Mouse (Mus musculus) urinary bladder, postnatal 4 days (tissue): ENCODE results near the gene Nell2.

Experiments used
- DNase-seq, 2 experiments: peaks; one replicate each; pipeline ENCODE4 v3.0.0; 2021 to 2022; ENCODE audit warnings: low spot score in 2 of 2

The Nell2 gene

DNA sequence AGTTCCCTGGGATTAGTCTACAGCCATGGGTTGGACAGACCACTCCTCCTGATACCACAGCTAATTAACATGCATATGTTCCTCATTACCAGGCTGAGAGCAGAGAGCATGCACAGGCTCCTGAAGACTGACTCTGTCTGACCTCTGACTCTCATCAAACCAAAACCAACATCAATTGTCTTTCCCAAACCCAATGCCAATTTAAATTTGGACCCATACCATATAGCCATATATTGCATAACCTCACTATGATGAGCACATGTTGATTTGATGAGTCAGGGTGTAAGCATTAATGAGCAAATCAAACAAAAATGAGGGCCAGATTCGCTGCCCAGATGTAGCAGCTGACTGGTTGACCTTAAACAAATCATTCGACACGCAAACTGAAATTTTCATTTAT, 51.9 kb downstream of the Nell2 start:
- DNase-seq, result no peak

DNA sequence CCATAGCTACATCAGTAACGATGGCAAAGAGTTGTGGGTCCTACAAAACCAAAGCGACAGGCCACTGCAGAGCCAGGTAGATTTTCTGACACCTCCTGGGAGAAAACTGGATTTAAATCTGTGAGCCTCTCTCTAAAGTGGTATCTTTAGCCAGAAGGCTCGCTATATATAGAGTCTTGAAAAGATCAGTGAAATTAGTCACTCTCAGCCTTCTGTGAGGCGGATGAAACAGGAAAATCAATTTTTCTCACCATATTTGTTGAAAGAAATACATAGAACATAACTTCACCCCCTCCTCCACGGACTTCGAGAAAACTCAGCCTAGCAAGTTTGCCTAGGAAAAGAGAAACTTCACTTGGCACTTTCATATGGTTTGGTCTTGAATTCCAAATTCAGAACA, 54.4 kb downstream of the Nell2 start:
- no peak for DNase-seq

DNA sequence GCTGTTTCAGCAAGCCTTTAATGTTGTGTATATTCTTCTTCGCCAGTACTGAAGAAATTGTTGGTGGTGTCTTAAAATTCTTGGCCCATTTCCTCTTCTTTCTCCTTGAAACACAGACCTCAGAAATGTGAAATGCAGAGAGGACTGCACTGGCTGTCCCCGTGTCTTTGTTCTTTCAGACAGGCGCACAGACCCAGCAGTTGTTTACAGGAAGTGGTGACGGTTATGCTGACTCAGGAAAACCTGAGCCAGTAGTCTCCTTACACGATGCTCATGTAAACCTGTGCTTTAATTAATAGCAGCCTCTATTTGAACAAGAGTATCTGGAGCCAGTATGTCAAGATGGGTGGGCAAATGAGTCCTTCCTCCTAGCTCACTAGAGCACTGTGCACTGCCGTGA, 61.2 kb downstream of the Nell2 start:
- DNase-seq, result no peak

DNA sequence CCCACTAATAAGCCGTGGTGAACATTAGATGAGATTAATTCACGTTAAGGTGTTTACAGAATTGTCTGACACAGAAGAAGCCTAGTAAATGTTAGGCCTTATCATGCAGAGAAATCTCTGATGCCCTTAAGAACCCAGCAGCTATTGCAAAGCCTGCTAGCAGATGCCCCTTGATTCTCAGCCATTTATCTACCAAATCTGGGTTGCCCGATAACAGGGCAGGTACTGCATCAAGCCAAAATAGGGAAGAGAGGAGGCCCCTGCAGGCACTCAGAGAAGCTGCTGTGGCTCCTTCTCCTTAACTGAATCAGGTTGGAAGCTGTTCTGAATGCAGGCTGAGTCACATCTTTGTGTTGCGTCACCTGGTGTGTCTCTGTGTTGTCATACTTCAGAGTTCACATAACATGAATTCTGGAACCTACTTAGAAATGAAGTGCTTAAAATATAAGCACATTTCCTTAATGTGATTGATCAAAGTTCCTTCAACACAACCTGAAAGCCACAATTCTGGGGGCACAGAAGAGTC, 68.3 kb downstream of the Nell2 start:
- no peak for DNase-seq

DNA sequence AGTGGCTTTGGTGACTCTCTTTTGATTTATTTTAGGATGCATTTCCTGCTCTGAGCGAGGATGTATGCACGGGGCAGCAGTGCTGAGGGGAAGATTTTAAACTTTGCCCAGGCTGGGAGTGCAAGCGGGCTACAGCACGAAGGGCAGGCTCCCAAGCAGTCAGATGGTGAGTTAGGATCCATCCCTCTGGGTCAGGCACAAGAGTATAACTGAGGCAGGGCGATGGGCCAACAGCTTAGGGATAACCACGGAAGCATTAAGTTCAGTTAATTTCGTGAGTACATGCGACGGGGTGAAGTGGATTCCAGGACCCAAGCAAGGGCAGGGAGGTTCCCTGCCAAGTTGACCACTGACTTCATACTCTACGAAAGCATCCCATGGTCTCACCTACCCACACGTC, 83.8 kb downstream of the Nell2 start:
- no peak for DNase-seq

DNA sequence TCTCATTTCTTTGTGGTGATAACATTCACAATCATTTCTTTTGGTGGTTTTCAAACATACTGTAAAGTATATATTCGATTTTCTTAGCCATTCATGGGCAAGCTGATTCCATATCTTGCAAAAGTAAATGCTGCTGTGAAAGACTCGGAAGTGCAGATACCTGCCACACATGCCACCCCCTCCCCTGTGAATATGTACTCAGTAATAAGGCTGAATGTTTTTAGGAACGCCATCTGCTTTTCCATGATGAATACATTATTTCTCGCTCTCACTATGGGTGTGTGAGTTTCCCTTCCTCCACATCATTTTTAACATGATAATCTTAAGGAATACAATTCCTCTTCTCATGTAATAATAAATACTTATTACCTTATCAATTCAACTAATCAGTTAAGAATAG, 90.6 kb downstream of the Nell2 start:
- no peak for DNase-seq

DNA sequence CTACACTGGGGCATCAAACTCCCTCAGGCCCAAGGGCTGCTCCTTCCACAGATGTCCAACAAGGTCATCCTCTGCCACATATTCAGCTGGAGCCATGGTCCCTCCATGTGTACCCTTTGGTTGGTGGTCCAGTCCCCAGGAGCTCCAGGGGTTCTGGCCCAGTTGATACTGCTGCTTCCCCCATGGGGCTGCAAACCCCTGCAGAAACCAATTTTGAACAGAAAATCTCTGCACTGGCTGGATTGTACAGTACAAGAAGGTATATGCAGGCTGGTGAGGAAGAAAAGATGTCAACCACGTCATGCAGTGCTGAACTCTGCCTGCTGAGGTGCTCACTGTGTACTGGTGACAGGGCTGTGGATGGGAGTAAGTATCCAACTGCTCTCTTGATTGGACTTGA, 92.1 kb downstream of the Nell2 start:
- DNase-seq, result no peak

DNA sequence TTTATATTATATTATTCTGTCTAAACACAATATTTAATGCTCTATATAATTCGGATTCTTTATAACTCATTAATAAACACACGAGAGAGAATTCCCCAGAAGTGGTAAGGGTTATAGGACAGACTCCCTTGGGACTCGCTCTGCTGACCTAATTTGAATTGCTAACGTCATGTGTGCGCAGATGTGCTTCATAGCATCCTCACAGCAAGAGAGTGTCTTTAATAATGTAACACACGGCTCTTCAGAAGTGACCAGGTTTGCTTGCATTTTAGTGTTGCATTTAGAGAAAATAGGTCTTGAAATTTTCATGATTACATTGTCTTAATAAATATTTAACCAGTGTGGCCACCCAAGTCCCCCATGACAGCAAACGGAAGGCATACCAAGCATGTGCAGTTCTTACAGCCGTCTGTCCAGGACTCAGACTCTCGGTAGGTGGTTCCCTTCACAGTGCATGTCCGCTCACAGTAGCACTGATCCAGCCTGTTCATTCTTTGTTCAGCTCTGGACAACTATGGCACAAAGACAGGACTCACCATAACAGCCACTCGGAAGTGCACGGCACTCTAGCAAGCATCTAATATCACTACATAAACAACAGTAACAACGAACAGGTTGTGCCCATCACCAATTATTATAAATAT, 97.1 kb downstream of the Nell2 start:
- no peak for DNase-seq

DNA sequence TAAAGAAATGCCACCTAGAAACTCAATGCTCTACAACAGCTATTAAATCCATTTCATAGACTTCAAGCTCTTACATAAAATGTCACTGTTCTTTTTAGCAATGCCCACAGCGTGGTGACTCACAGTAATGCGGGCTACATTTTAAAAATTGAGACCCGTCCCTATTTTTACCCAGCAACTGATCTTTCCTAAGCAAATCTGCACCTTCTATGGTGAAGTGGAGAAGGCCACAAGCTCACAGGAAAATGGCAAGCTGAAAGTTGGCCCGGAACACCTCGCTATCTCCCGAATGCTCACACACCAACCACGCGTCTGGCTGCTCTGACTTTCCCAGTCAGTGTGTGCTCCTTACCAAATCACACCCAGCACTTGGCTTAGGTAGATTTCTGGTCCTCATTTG, 98.4 kb downstream of the Nell2 start:
- DNase-seq, result no peak

DNA sequence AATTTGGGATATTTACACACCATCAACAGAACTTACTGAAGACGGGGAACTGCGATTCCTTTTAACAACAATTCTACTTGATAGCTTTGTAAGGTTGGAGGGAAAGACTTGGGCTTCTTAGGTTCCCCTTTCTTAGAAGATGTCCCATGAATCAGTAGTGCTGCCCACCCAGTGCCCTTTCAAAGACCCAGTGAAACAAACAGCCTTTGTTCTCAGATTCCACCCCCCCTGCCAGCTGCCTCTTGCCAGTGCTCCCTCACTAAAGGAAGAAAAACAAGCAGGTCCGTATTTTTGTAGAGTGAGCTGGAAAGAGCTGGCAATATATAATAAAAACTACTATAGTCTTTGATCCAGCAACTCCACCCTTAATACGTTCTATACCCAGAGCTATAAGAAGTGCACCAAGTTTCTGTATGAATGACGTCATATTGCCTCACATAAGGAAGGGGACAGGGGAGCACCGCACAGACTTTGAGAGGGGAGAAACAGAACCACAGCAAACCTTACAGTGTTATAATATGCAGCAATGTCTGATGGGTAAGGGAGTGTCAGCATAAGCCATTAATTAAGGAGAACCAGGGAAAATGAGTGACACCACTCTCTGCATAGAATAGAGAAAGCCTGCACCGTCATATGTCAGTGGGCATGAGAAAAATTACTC, 100.2 kb downstream of the Nell2 start:
- no peak for DNase-seq

DNA sequence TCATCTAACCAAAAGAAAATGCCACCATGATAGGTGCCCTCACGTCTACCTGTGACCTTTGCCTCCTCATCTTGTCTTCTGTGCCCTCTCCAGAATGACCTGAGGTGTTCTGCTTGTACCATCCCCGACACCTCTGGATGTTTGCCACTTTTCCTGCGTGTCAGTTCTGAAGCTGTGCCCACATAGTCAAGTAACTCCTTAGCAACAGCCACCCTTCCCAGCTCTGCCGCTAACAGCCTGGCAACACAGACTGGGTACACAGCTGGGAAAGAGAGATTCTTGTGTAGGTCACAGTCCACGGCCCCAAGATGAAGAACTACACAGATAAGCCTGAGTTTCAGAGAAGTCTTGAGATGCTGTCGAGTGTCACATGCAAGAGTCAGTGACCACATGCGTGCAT, 103.3 kb downstream of the Nell2 start:
- no peak for DNase-seq

DNA sequence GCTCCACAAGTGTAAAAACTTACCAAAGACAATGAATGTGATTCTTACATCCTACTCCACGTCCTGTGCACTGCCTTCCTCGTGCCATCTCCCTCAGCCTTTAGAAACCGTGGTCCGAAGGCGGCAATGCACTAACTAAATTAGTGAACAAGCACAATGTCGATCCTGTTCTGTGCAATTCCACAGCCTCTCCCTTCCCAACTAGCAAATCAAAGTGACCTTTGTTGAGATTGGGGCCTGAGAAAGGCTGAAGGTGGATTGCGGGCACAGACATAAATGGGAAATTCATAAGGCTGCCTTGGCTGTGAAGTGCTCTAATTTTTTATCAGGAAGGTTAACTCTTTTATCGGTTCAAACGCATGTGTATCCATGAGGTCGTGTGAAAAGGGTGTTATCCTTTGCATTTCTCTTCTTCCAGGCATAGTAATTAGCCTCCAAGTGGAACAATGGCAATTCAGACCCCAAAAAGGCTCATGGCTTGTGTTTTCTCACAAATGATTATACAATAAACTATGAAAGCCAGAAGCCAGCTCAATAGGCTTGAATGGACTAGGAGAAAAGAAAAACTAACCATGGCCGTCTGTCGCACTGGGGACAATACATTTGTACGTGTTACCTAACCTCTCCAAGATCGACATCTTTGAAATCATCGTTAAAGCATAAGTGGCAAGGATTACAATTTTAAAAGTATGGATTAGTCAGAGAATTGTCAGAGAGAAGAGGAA, 106.0 kb downstream of the Nell2 start:
- no peak for DNase-seq

DNA sequence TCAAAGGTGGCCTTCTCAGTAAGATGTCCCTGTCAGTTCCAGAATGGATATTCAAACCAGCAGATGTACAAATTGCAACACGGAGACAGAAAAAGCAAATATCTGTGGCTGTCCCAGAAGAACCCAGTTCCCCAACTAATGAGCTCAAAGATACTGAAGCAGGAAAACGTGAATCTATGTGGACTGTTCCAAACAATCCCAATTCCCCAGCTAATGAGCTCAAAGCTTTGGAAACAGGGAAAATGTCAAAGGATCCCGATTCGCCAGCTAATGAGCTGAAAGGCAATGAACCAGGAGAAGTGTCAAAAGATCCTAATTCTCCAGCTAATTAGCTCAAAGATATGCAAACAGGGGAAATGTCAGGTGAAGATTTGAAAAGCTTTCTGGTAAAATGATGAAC, 109.7 kb downstream of the Nell2 start:
- DNase-seq, result no peak

DNA sequence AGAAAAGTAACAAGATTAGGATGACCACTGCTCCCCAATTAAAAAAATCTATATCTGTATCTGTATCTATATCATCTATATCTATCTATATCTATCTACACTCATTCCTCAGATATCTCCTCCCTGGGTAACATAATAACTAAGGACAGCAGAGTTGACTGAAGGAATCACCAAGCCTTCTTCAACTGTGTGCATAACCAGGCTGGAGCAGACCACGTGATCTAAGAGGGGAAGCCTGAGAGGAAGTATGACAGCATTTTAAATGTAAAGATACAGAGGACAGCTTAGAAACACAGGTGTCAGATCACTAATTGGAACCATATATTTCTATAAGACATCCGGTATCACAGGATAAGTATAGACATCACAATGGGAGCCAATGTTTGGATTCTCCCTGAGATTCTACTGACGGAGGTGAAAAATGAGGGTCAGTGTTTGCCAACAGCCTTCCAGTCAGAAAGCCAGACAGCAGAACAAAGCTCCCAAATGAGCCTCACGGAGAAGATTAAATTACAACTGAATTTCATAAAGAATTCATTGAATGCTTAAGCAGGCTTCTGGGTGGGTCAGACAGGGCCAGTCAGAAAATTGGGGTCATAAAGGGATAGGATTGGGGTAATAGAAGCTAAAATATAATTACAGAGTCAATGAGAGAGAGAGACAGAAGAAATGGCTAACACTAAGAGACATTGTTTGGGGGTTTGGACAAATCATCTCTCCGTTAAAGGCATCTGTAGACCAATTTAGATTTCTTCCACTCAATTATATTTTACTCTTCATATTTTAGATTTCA, 116.2 kb downstream of the Nell2 start:
- no peak for DNase-seq

DNA sequence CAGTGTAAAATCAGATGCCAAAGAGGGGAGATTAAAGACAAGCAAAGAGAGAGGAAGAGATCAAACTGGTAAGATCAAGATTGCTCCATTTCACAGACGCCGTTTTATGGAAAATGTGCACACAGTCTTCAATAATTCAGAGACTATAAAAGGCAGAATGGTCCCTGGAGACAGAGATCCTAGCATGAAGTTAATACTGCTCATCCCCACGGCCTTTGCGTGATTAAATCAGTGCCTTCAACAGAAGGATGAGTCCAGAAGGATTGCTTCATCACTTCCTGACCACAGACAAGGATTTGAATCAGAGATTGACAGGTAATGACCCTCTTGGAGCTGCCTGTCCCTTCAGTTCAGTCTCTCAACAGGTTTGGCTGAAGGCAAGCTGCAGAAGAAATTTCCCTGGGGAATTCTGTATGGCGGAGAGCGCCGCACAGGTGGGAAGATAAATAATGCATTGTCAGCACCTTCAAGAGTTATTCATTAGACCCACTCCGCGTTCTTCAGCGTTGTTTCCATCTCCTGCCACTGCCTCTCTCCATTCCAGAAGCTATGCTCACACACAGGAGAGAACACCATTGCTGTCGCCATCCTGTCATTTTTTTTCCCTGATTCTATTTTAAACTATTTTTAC, 118.0 kb downstream of the Nell2 start:
- no peak for DNase-seq

DNA sequence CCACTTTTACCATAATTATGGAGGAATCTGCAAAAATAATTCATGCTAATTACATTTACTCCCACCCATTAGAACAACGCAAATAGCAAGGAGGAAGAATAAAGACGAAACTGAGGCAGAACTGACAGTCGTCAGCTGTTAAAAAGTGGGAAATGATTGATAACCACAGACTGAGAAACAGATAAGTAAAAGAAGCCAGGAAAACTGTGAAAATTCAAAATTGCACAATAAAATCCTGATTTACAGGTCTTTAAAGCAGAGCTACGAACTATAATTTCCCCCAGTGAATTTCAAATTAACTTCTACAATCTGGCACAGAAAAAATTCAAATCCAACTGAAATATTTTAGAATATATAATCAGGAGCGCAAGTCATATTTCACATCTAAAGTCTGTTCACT, 138.0 kb downstream of the Nell2 start:
- no peak for DNase-seq

DNA sequence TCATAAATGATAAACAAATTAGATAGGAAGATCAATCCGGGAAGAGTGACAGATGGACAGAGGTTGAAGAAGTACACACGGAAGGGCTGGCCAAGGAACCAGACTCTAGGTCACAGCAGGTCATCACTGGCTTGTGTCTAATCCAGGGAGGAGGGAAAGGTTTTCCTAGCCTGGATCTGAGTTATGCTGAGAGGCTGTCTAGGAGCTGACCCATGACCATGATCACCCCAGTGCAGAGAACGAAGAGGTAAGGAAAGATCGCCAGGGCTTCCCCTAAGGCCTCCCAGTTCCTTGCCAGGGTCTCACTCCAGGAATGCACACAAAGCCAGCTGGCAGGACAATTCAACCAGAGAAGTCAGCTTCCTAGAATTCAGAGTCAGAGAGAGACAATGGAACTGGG, 139.4 kb downstream of the Nell2 start:
- DNase-seq, result no peak

DNA sequence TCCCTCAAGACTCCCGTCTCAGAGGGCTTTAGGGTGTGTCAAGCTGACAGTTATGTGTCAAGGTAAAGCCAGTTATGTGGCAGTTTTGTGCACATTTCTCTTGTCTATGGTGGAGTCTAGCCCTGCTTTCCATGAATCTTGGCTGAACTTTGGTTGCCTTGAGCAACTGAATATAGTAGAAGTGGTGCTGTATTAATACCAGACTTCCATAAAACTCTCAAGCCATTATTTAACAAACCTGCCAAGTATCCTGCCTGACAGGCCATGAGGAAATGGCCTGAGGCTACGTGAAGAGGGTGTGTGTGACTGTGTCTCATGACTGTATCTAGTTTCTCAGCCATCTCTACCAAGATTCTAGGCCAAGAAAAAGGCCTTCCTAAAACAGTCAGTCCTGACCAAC, 147.5 kb downstream of the Nell2 start:
- DNase-seq, result no peak

DNA sequence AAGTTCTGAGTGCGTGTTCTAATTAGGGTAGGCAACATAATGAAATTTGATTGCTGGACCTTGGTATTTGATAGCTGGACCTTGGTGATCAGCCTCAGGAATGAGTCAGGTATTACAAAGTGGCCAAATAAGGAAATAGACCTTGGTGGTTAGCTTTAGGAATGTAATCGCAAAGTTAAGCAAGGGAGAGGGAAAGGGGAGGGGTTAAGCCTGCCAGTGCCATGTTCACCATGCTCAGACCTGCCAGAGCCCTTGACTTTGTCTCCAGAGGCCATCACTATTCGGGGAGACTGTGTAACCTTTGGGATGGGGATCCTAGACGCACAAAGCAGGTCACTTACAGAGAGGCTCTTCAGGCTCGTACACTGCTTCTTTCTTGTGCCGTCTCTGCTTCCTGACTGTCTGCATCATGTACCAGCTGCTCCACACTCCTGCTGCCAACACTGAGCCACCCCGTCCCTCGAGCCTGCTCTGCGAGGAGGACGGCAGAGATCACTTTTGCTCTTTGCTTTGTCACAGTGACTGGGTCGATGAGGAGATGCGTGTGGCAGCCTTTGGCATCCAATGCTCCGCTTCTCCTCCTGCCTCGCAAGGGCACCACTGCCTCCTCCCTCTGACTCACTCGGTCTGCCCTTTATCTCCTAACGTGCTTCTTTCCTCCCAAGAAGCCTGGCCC, 157.5 kb downstream of the Nell2 start:
- no peak for DNase-seq

DNA sequence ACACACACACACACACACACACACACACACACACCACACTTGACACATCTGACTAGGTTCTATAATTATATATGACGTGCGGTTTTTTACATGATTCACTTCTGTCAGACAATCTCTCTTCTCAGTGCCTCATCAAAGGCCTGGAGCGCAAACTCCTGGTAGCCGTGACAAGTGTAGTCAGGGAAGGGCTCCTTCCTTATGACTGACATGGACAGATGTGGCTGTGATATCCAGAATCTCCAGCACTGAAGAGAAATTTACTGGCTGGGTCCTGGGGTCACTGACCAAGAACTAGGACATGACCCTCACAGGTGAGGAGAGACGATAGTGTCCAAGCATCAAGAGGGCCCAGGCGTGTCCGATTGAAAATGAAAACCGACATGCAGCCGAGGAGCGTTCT, 160.2 kb downstream of the Nell2 start:
- DNase-seq, result no peak

DNA sequence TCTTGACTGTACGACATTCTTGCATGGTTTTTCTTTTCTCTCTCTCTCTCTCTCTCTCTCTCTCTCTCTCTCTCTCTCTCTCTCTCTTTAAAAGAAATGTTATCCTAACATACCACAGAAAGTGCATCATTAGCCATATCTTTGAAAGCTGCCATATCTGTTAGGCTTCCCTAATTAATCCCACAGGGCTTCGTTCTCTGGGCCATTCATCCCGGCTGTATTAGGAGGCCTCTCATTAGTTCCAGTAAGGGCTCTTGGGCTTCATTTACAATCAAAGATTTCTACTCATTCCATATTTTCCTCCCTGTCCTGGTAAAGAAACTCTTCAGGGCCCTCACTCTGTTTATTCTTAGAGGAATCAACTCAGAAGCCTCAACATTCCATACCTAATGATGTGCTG, 161.9 kb downstream of the Nell2 start:
- no peak for DNase-seq
